Mouse (Mus musculus): Measurements from ENCODE around the gene Ntng2. TPM values are rescaled to one million over a fixed set of nuclear protein-coding genes. Genes with fewer than 3 reads are reported as not detected.

Gene Ntng2
- total RNA-seq, 2 experiments from 2014 or later, result 0.88 to 10.4 TPM

DNA sequence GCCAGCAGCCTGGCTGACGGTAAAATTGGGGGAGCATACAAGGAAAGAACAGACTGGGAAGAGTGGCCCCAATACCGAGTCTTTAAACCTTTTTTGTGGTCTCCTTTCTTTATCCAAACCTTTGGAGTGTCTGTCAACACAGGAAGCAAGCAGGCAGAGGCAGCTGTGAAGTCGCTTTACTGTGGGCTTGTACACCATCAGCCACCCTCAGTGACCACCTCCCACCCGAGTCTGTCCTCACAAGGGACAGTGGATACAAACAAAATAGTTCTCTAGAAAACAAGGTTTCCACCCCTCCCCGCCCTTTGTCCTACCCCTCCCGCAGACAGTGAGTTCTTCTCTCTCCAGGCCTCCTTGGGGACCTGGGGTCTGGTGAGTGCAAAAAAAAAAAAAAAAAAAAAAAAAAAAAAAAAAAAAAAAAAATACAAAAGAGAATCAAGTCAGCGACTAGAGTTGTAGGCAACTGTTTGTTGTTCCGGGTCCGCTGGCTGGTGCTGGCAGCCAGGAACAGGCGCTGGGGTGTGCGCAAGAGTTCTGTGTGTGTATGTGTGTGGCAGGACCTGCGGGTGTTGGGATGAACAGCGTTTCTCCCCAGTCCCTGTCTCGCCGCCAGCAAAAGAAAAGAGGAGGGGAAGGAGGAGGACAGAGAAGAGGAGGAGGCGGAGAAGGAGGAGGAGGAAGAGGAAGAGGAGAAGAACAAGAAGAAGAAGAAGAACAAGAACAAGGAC lies 58.8 kb downstream of the Ntng2 start:
- no peak for ATAC-seq (replicated peaks; ENCODE audit: poor library complexity, severe bottlenecking)

DNA sequence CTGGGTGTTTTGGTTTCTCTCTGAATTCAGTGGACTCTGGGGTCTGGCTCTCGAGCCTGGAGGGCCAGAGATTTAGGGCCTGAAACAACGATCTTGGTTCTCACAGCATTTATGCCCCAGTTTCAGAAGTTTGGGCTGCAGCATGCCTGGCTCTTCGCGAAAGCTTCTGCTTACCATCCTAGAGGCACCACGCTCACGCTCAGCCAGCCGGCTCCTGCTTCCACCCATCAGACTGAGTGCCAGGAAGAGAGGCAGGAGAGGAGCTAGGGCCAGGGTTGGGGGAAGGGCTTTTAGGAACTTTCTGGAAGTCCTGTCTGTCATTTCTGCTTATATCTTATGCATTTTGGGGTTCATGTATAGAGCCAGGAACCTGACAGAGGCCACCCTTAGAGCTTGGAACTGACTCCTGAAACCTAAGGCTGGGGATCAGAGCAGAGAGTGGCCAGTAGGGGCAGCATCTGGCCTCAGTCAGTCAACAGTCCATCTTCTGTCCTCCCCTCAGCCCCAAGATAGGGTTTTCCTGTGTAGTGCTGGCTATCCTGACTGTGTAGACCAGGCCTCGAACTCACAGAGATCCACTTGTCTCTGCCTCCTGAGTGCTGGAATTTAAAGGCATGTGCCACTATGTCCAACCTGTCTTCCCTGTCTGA lies 60.1 kb downstream of the Ntng2 start:
- no peak for ATAC-seq (replicated peaks; ENCODE audit: poor library complexity, severe bottlenecking)

DNA sequence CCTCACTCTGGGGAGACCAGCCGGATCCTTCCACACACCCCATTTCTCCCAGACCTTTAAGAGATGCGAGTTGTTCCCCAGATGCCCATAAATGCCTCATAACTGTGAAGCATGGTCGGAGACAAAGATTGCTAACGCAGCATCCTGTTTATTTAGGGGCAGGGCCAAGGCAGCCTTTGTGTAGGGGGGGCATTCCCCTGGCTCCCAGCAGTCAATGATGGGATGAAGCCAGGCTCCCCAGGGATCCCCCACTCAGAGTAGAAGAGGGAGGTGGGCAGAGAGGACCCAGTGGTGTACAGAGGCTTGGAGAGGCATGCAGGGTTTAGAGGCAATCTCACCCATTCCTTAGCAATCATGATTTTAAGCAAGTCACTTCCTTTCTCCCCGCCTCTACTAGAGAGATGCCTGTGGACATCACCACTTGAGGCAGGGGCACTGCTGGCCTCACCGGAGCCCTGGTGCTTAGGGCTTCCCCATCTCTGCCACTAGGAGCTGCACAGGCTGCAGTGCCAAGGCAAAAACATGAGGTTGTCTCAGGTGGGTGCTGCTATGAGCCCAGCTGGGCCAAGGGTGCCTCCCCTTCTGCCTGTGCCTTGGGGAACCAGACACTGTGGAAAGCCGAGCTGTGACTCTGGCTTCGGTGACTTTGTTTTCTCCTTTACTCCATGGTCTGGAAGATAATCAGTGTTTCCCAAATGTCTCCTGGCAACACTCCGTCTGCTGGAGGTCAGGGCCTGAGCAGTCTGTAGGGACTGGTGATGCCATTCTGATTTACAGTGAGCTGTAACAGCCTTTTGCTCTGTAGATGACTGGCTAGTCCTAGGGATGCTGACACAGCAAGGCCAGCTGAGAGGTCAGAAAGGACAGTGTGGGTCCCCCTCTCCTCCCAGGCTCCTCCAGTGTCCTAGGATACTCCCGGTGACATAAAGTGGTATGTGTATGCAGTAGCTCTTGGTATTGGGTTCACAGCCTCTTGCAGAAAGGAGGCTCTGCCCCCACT lies 61.3 kb downstream of the Ntng2 start:
- ATAC-seq (replicated peaks; ENCODE audit: poor library complexity, severe bottlenecking), result peak; percentile 58

DNA sequence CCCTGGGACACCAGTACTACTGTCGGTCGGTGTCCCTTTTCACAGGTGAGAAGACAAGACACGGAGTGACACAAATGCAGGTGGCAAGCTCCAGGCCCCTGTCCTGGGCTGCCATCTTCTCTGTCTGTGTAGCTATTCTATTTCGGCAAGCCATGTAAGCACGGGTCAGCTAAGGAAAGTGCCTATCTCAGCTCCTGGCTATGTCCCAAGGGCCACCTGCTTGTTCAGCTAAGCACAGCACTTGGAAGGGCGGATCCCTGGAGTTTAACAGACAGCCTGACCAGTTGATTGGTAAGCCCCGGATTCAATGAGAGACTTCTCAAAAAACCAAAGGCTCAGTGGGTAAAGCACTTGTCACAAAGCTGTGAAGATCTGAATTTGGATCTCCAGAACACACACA lies 62.4 kb downstream of the Ntng2 start:
- ATAC-seq (replicated peaks; ENCODE audit: poor library complexity, severe bottlenecking), result no peak

DNA sequence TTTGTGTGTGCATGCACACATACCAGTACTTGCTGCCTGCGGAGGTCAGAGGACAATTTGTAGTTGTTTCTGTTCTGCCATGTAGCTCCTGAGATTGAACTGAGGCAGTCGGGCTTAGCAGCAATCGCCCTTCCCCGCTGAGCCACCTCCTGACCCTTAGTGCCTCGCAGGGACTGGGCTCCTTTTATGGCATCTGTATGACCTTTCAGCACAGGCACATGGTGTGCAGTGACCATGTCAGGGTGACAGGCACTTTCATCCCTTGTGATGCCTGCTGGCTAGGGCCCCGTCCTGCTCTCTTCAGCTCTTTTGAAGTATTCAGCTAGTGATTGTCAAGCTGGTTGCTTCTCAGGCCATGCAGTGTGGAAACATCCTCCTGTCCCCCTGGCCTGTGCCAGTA lies 66.6 kb downstream of the Ntng2 start:
- ATAC-seq (replicated peaks; ENCODE audit: poor library complexity, severe bottlenecking), result no peak

DNA sequence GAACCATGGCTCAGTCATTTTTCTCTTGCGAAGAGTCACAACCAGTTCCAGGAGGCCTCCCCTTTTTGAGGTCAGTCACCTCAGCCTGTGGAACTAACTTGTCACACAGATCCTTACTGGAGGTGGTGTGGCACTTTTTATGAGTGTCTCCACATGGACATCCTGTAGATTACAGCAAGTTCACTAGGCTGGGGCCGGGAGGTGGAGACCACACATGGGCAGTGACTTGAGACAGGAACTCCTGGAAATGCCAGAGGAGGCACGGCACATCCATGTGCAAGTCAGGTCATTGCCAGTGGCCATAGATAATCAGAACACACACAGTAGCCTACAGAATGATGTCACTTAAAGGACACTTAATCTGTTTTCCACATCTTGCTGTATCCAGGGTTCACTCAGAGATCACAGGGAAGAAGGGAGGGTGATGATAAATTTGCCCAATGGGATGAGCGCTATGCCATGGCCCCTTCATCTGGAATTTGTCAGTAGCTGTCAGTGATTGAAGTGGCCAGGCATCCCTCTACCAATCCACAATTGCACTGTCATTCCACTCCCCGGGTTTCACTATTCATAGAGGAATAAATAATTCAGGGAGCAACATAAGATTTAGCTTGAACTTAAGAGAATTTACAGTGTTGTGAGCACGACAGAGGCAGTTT lies 69.4 kb downstream of the Ntng2 start:
- ATAC-seq (replicated peaks; ENCODE audit: poor library complexity, severe bottlenecking), result no peak

DNA sequence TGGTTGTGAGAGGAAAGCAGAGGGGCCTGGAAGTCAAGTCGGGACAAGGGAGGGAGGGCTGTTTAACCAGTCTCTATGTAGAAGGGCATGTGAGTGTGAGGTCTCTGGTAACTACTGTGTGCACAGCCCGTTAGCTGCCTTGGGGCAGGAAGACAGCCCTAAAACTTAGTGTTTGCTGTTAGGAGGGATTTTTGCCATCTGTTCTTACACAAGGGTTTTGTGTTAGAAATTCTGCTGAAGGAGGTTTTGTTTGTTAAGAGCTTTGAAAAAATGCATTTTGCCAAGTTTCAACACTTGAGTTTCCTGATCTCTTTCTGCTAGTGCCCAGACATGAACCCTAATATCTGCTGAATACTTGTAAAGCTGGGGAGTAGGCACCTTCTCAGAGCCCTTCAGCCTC lies 71.7 kb downstream of the Ntng2 start:
- no peak for ATAC-seq (replicated peaks; ENCODE audit: poor library complexity, severe bottlenecking)

DNA sequence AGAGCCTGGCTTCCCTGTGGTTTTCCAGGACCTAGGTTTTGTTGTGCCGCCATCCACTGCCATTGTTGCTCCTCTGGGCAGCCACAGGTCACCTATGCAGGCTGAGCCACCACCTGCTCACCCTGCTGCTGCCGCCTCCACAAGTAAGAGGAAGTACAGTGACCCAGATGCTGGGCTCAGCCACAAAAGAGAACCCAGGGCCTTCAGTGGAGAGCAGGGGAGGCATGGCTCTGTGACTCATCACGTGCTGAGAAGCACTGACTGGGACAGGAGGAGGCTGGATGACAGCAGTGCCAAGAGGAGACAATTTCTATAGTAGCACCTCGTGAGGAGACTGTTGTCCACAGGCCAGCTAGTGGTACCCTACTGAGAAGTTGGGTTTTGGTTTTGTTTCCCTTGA lies 73.0 kb downstream of the Ntng2 start:
- peak; percentile 88 for ATAC-seq (replicated peaks; ENCODE audit: poor library complexity, severe bottlenecking)

DNA sequence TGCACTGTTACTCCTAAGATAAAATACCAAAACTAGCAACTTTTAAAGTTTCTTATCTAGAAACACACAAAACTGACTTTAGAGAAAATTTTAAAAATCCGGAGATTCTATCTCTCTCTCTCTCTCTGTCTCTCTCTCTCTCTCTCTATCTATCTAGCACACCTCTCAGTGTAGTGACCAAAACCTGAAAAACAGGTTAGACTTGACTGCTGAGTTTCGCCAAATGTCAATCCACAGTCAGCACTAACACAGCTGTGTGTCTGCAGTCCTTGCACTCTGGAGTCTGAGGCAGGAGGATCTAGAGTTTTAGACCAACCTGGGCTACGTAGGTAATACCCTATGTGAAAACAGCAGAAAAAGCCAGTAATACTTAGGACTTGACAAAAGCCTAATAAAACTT lies 77.9 kb downstream of the Ntng2 start:
- no peak for ATAC-seq (replicated peaks; ENCODE audit: poor library complexity, severe bottlenecking)

DNA sequence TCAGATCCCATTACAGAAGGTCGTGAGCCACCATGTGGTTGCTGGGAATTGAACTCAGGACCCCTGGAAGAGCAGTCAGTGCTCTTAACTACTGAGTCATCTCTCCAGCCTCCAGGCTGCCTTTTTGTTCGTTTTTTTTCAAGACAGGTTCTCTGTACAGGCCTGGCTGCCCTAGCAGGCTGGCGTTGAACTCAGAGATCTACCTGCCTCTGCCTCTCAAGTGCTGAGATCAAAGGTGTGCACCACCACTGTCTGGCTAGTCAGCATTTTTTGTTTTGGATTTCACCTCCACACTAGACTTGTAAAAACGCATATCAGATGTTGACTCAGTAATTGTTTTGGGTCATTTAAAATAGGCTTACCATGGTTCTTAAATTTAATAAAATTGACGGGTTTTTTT lies 84.7 kb downstream of the Ntng2 start:
- no peak for ATAC-seq (replicated peaks; ENCODE audit: poor library complexity, severe bottlenecking)

DNA sequence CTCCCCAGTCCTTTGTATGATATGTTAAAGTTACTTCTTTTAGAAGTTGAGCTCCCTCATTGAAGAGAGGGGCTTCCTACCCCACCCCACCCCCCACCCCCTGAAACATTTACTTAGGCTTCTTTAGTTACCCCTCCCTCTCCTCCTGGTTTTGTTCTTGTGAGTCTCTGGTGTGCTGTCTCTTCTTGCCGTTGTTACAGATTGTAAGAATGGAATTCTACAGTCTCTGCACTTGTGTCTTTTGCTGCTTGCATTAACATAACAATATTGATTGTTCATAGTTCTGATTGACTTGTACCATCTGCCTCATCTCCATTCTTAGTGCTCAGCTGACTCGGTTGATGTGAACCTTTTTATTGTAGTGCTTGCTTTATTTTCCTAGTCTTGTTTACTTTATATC lies 100.9 kb downstream of the Ntng2 start:
- ATAC-seq (replicated peaks; ENCODE audit: poor library complexity, severe bottlenecking), result no peak

Other genes starting within 250 kb of the Ntng2 start
- gene Cfap77, start 197.9 kb downstream of the Ntng2 start, total RNA-seq (2014; fragmentation: Nextera tagmentation), result 3.2 TPM in 1 of 2 replicates, not detected in the other
- gene Cfap77, start 197.9 kb downstream of the Ntng2 start, total RNA-seq (2017), result not detected in 2 replicates
- gene Ttf1, start 192.7 kb downstream of the Ntng2 start, total RNA-seq (2014; fragmentation: Nextera tagmentation), result 11.9 and 26.9 TPM in 2 replicates
- gene Ttf1, start 192.7 kb downstream of the Ntng2 start, total RNA-seq (2017), result 17.5 and 20.9 TPM in 2 replicates
- gene Setx, start 128.8 kb downstream of the Ntng2 start, total RNA-seq (2014; fragmentation: Nextera tagmentation), result 26.7 and 34.3 TPM in 2 replicates
- 96.5 and 122 TPM in 2 replicates for gene Setx, start 128.8 kb downstream of the Ntng2 start, total RNA-seq (2017)
- gene Med27, start 93.8 kb upstream of the Ntng2 start, total RNA-seq (2014; fragmentation: Nextera tagmentation), result 24.9 and 30.0 TPM in 2 replicates
- 8.9 and 11.5 TPM in 2 replicates for gene Med27, start 93.8 kb upstream of the Ntng2 start, total RNA-seq (2017)

Data from granulocyte monocyte progenitor cell, adult 5-6 weeks (primary cell).